Mouse (Mus musculus) neural tube, embryonic 15.5 days (tissue): ENCODE data around the gene Clec18a. TPM values are rescaled to one million over a fixed set of nuclear protein-coding genes. Genes with fewer than 3 reads are reported as not detected.
"Not testable (repeated sequence)": the region's sequence is repeated elsewhere in the genome, so short reads cannot be mapped to it uniquely, and the experiment has no call there.

ENCODE experiments used
- ATAC-seq: fragments of 200-750 bp; cut with Nextera tagmentation; 2 replicates; pipeline ENCODE4 v1.8.0; 2017; ENCODE audit warnings: mild to moderate bottlenecking, moderate TSS enrichment, moderate library complexity; ENCODE audit not compliant: low FRiP score
- H3K27ac ChIP-seq: fragments of 300-500 bp; sonication (generic); replicated peaks from 2 replicates; pipeline ENCODE4 v1.5.1; 2015; ENCODE audit warnings: mild to moderate bottlenecking, inconsistent platforms
- H3K27me3 ChIP-seq: fragments of 300-500 bp; sonication (generic); replicated peaks from 2 replicates; pipeline ENCODE4 v1.6.1; 2015; ENCODE audit warnings: inconsistent platforms
- H3K36me3 ChIP-seq: fragments of 300-500 bp; sonication (generic); 2 replicates; pipeline ENCODE4 v1.6.1; 2015; ENCODE audit warnings: inconsistent platforms
- H3K4me1 ChIP-seq: fragments of 300-500 bp; sonication (generic); 2 replicates; pipeline ENCODE4 v1.6.1; 2015; ENCODE audit warnings: inconsistent platforms
- H3K4me2 ChIP-seq: fragments of 300-500 bp; sonication (generic); 2 replicates; pipeline ENCODE4 v1.6.1; 2015; ENCODE audit warnings: inconsistent platforms, mild to moderate bottlenecking, moderate library complexity
- H3K4me3 ChIP-seq: fragments of 300-500 bp; sonication (generic); replicated peaks from 2 replicates; pipeline ENCODE4 v1.5.1; 2015; ENCODE audit warnings: mild to moderate bottlenecking, inconsistent platforms
- H3K9ac ChIP-seq: fragments of 300-500 bp; sonication (generic); replicated peaks from 2 replicates; pipeline ENCODE4 v1.6.1; 2015; ENCODE audit warnings: mild to moderate bottlenecking, inconsistent platforms
- H3K9me3 ChIP-seq: fragments of 300-500 bp; sonication (generic); replicated peaks from 2 replicates; pipeline ENCODE4 v1.6.1; 2016; ENCODE audit warnings: inconsistent platforms
- WGBS: fragments of 180-500 bp; shearing (Covaris S2); methylation state at CpG from one replicate; pipeline ENCODE4 v1.1.7; 2015; ENCODE audit warnings: mixed read lengths; 5-methylcytosine and 5-hydroxymethylcytosine counted together
- microRNA-seq: library from miRNA; unstranded; fragments of <30 nt; microRNA quantifications from one replicate; pipeline ENCODE4, GENCODE M21; 2017
- polyA plus RNA-seq: library from polyadenylated mRNA; unstranded; fragments of >200 nt; fragmentation: Nextera tagmentation; extraction: Ambion mirVana; gene quantifications from 2 replicates; pipeline ENCODE4 v1.2.1, GENCODE M21; 2015

The Clec18a gene
- polyA plus RNA-seq, 1 experiment from 2014 or later = 0.31 TPM

- peaks cover 29% of the 10 kb centered on the region for H3K4me1 ChIP-seq
- no peak overlapping the region for H3K9ac ChIP-seq
- no peak overlapping the region for H3K4me3 ChIP-seq
- H3K36me3 ChIP-seq = no peaks in the 10 kb centered on the region
- no peak for ATAC-seq
- peaks cover 10% of the 10 kb centered on the region; the same call in 1 of the 2 replicates for H3K27me3 ChIP-seq
- H3K27ac ChIP-seq = no peak overlapping the region
- H3K9me3 ChIP-seq = no peaks in the 10 kb centered on the region
- WGBS = 76% methylated on average over 6 of the region's 6 CpGs
- H3K4me2 ChIP-seq = no peak overlapping the region
These were observed 62.2 kb downstream of the Clec18a start for GRCm38 (mm10) chr8:111030045-111030444.

GRCm38 (mm10) chr8:111029589-111029988 lies 62.6 kb downstream of the Clec18a start:
- no peak overlapping the region for H3K4me2 ChIP-seq
- no peak overlapping the region for H3K9ac ChIP-seq
- H3K27ac ChIP-seq = no peak overlapping the region
- peaks cover 25% of the 10 kb centered on the region for H3K4me1 ChIP-seq
- WGBS = 61% methylated on average over 4 of the region's 4 CpGs
- no peak for ATAC-seq
- H3K27me3 ChIP-seq = peaks cover 10% of the 10 kb centered on the region; the same call in 1 of the 2 replicates
- no peak overlapping the region for H3K4me3 ChIP-seq
- H3K36me3 ChIP-seq = no peaks in the 10 kb centered on the region
- H3K9me3 ChIP-seq = no peaks in the 10 kb centered on the region

GRCm38 (mm10) chr8:111027391-111027937 lies 64.8 kb downstream of the Clec18a start:
- H3K27ac ChIP-seq = peak overlapping the region; percentile 79
- peaks cover 10% of the 10 kb centered on the region; the same call in 1 of the 2 replicates for H3K27me3 ChIP-seq
- no peaks in the 10 kb centered on the region for H3K36me3 ChIP-seq
- H3K4me3 ChIP-seq = peak overlapping the region; percentile 53
- H3K9ac ChIP-seq = peak overlapping the region; percentile 63
- peak overlapping the region; percentile 84 for H3K4me2 ChIP-seq
- 0% methylated on average over 31 of the region's 31 CpGs for WGBS
- peak; percentile 91 for ATAC-seq
- H3K4me1 ChIP-seq = peaks cover 15% of the 10 kb centered on the region; the same call in 1 of the 2 replicates
- H3K9me3 ChIP-seq = no peaks in the 10 kb centered on the region

GRCm38 (mm10) chr8:111026609-111027008 lies 65.6 kb downstream of the Clec18a start:
- WGBS = 80% methylated on average over 2 of the region's 2 CpGs
- not testable (repeated sequence) for H3K9ac ChIP-seq, H3K36me3 ChIP-seq, H3K4me3 ChIP-seq, H3K4me2 ChIP-seq, H3K27ac ChIP-seq, H3K27me3 ChIP-seq, H3K9me3 ChIP-seq, ATAC-seq
- H3K4me1 ChIP-seq = peaks cover 15% of the 10 kb centered on the region; the same call in 1 of the 2 replicates

GRCm38 (mm10) chr8:111010230-111010991 lies 81.8 kb downstream of the Clec18a start:
- not testable (repeated sequence) for H3K4me1 ChIP-seq, H3K4me3 ChIP-seq, H3K9ac ChIP-seq, H3K4me2 ChIP-seq, H3K9me3 ChIP-seq, H3K27ac ChIP-seq, H3K27me3 ChIP-seq, ATAC-seq
- 88% methylated on average over 9 of the region's 10 CpGs for WGBS
- peaks cover 58% of the 10 kb centered on the region for H3K36me3 ChIP-seq

Small RNA genes within 50 kb of the gene (microRNA-seq; reads per million reads assigned to microRNA genes)
- gene Gm24103 (not detected), gene Mir3473d (0.52 reads per million)

Other genes starting within 250 kb of the Clec18a start
- gene Cog4, start 245.8 kb downstream of the Clec18a start, polyA plus RNA-seq = 74.1 and 78.9 TPM in 2 replicates
- gene Sf3b3, start 245.6 kb downstream of the Clec18a start, polyA plus RNA-seq = 79.6 and 97.3 TPM in 2 replicates
- gene Fuk, start 189.9 kb downstream of the Clec18a start, polyA plus RNA-seq = 7.3 and 7.5 TPM in 2 replicates
- 23.1 and 24.4 TPM in 2 replicates for gene St3gal2, start 172.5 kb downstream of the Clec18a start, polyA plus RNA-seq
- 9.8 and 11.6 TPM in 2 replicates for gene Ddx19a, start 94.6 kb downstream of the Clec18a start, polyA plus RNA-seq
- 6.0 and 6.1 TPM in 2 replicates for gene Ddx19b, start 60.7 kb downstream of the Clec18a start, polyA plus RNA-seq
- gene Aars, start 59.3 kb downstream of the Clec18a start, polyA plus RNA-seq = 79.6 and 91.0 TPM in 2 replicates
- gene Exosc6, start 36.1 kb downstream of the Clec18a start, polyA plus RNA-seq = not detected in 2 replicates
- 10.3 and 10.5 TPM in 2 replicates for gene Pdpr, start 2.2 kb upstream of the Clec18a start, polyA plus RNA-seq
- gene Glg1, start 166.8 kb upstream of the Clec18a start, polyA plus RNA-seq = 61.0 and 63.6 TPM in 2 replicates
- 18.9 and 28.6 TPM in 2 replicates for gene Rfwd3, start 207.8 kb upstream of the Clec18a start, polyA plus RNA-seq
- 0.29 and 1.1 TPM in 2 replicates for gene Mlkl, start 245.8 kb upstream of the Clec18a start, polyA plus RNA-seq